Mouse (Mus musculus): ENCODE data around the gene Dusp28. TPM values are rescaled to one million over a fixed set of nuclear protein-coding genes. Genes with fewer than 3 reads are reported as not detected.
"Not testable (repeated sequence)": the region's sequence is repeated elsewhere in the genome, so short reads cannot be mapped to it uniquely, and the experiment has no call there.

Gene Dusp28
- polyA plus RNA-seq, 1 experiment = 5.8 TPM

DNA sequence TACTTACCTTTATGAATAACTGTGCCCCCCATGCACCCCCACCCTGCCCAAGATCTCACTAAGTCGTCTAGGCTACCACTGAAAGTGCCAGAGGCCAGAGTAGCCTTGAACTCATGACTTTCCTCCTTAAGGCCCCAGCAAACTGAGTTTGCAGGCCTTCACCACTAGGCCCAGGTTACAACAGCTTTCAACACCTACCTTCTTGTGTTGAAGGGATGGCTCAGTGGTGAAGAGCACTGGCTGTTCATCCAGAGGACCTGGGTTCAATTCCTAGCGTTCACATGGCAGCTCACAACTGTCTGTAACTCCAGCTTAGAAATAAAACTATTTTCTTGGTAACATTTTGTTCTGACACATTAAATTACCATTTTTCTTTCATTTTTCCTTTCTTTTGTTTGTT, 46.9 kb downstream of the Dusp28 start:
- Histone ChIP-seq H3K4me1 (ENCODE audit: control insufficient read depth, insufficient read depth, low read length) (0 out of 2 replicates have a peak, but pooled peaks cover 3% of the 10 kb centered on the region), H3K4me3 (ENCODE audit: insufficient read depth, low read length) (no peak overlapping the region), H3K27ac (ENCODE audit: insufficient read depth, low read depth, low read length) (no peak overlapping the region)
- TF ChIP-seq CTCF (IDR thresholded peaks at IDR 0.05; ENCODE audit: low read depth, low read length) (no peak), POLR2A (IDR thresholded peaks at IDR 0.05; ENCODE audit: borderline replicate concordance, low read depth, low read length) (no peak)

DNA sequence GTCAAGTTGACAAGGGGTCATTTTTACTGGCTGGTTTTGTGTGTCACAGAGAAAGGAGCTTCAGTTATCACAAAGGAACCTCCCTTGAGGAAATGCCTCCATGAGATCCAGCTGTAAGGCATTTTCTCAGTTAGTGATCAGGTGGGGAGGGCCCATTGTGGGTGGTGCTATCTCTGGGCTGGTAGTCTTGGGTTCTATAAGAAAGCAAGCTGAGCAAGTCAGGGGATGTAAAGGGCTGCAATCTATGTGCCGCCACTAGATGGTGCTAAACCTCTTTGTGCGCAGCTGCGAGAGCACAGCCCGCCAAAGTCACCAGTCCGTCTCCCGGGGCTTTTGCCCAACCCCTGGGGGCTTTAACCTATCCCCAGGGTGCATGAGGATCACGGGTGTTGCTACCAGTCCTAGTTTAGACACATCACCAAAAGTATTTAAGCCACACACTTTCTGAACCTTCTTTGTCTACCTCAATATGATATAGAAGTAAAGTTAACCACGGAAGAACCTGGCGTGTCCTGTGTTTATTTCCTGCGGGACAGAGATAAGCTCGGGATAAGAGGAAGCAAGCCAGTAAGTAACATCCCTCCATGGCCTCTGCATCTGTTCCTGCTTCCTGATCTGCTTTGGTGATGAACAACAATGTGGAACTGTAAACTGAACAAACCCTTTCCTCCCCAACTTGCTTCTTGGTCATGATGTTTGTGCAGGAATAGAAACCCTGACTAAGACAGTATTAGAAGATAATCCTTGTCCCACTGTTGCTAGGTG, 50.0 kb downstream of the Dusp28 start:
- TF ChIP-seq CTCF (IDR thresholded peaks at IDR 0.05; ENCODE audit: low read depth, low read length) = peak; percentile 14; the same call in 1 of the 2 replicates
- H3K27ac ChIP-seq (ENCODE audit: insufficient read depth, low read depth, low read length); H3K4me1 ChIP-seq (ENCODE audit: control insufficient read depth, insufficient read depth, low read length); H3K4me3 ChIP-seq (ENCODE audit: insufficient read depth, low read length): not testable (repeated sequence)

Other genes starting within 250 kb of the Dusp28 start
- gene Gpc1, start 75.3 kb upstream of the Dusp28 start, polyA plus RNA-seq (2012; ENCODE audit: insufficient read depth, insufficient read length, missing spikeins) = 3.6 and 4.2 TPM in 2 replicates
- gene Ankmy1, start 4.1 kb upstream of the Dusp28 start, polyA plus RNA-seq (2012; ENCODE audit: insufficient read depth, insufficient read length, missing spikeins) = not detected in 2 replicates
- gene Rnpepl1, start 3.8 kb downstream of the Dusp28 start, polyA plus RNA-seq (2012; ENCODE audit: insufficient read depth, insufficient read length, missing spikeins) = 81.0 and 87.3 TPM in 2 replicates
- 6.8 and 11.9 TPM in 2 replicates for gene Capn10, start 27.4 kb downstream of the Dusp28 start, polyA plus RNA-seq (2012; ENCODE audit: insufficient read depth, insufficient read length, missing spikeins)
- 0.62 and 1.4 TPM in 2 replicates for gene Gpr35, start 43.9 kb downstream of the Dusp28 start, polyA plus RNA-seq (2012; ENCODE audit: insufficient read depth, insufficient read length, missing spikeins)
- gene Aqp12, start 99.4 kb downstream of the Dusp28 start, polyA plus RNA-seq (2012; ENCODE audit: insufficient read depth, insufficient read length, missing spikeins) = not detected in 2 replicates
- gene Kif1a, start 195.0 kb downstream of the Dusp28 start, polyA plus RNA-seq (2012; ENCODE audit: insufficient read depth, insufficient read length, missing spikeins) = not detected in 2 replicates
- not detected in 2 replicates for gene Agxt, start 228.3 kb downstream of the Dusp28 start, polyA plus RNA-seq (2012; ENCODE audit: insufficient read depth, insufficient read length, missing spikeins)